Mouse (Mus musculus): ENCODE results near the gene Olfr1370. TPM values are rescaled to one million over a fixed set of nuclear protein-coding genes. Genes with fewer than 3 reads are reported as not detected.

Olfr1370 gene
- total and polyA plus RNA-seq, 2 experiments, result not detected

DNA sequence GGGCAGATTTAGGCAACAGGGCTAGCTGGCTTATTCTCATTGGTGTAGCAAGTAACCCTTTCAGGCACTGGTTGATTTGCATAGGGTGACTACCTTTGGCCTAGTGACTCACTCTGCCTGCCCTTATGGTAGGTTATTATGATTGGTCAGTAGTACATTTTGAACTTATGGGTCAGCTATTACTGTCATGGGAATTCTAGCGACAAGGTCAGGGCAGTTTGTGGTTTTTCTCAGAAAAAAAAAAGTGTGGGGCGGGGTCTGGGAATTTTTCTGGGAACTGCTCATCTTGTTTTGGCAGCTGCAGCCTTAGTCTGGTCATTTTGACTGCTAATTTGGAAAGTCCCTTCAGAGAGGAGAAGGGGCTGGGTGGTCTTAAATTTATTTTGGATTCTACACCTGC, 8.7 kb downstream of the Olfr1370 start:
- no peak overlapping the region for H3K27ac ChIP-seq (replicated peaks; ENCODE audit: insufficient read depth, low read depth, low read length)
- H3K9ac ChIP-seq (ENCODE audit: low read depth, low read length), result no peak overlapping the region
- DNase-seq (ENCODE audit: extremely low read depth, low read depth, low spot score), result no peak
- H3K27me3 ChIP-seq (ENCODE audit: control insufficient read depth, insufficient read depth, low read length), result no peaks in the 10 kb centered on the region; the same call in 1 of the 2 replicates
- H3K4me1 ChIP-seq (ENCODE audit: control insufficient read depth, insufficient read depth, low read length), result no peaks in the 10 kb centered on the region
- TF ChIP-seq CTCF (IDR thresholded peaks at IDR 0.05; ENCODE audit: low read depth, low read length) (no peak), POLR2A (IDR thresholded peaks at IDR 0.05; ENCODE audit: extremely low read depth, insufficient read depth, low read length) (no peak)
- WGBS, result 80% methylated on average over 2 of the region's 2 CpGs
- H3K36me3 ChIP-seq (ENCODE audit: control insufficient read depth, insufficient read depth, low read length), result no peaks in the 10 kb centered on the region
- H3K4me3 ChIP-seq (ENCODE audit: insufficient read depth, low read depth, low read length), result no peak overlapping the region
- H3K79me2 ChIP-seq (ENCODE audit: control insufficient read depth, insufficient read depth, low read length), result no peaks in the 10 kb centered on the region

DNA sequence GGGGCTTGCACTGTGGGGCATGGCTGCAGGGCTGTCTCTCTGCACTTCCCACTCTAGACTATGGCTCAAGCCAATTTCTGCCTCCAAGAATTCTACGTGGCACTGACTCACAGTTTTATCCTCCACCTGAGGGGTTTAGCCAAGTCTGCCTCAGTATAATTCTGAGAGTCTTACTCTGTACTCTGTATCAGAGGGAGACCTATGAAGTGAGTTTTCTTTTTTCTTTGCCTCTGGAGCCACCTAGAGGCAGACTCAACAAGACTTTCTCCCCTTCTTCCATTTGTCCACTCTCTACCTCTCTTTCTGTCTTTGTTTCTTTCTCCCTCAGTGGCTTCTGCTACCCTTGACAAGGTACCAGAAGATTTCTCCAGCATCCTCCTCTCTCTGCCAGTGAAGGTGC, 24.6 kb downstream of the Olfr1370 start:
- 54% methylated on average over 1 of the region's 1 CpGs for WGBS
- TF ChIP-seq POLR2A (IDR thresholded peaks at IDR 0.05; ENCODE audit: extremely low read depth, insufficient read depth, low read length) (no peak), CTCF (IDR thresholded peaks at IDR 0.05; ENCODE audit: low read depth, low read length) (0 out of 2 replicates have a peak, but pooled peaks have one; percentile 7)

DNA sequence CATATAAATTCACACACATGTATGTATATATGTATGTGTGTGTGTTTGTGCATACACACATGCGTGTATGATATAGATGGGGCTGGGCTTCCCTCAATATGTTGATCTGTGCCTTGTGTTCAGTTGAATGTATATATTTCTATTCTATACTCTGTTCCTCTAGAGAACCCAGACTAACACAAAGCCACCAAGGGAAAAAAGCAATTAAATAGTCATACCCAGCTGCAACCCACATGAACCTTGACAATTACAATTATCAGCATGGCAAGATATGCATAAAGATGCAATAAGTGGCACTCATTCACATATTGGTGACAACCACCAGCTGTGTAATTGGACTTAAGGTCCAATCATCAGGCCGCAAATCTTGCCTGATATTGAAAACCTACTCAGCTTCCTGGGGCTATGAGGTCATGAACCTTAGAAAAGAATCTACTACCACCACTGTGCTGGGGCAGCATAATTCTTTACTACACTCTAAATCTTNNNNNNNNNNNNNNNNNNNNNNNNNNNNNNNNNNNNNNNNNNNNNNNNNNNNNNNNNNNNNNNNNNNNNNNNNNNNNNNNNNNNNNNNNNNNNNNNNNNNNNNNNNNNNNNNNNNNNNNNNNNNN, 34.1 kb downstream of the Olfr1370 start:
- no peak for DNase-seq (ENCODE audit: extremely low read depth, low read depth, low spot score)

More for the DNA sequence above, 24.6 kb downstream of the Olfr1370 start:
- no peak overlapping the region for H3K9ac ChIP-seq (ENCODE audit: low read depth, low read length)
- no peak overlapping the region for H3K4me3 ChIP-seq (ENCODE audit: insufficient read depth, low read depth, low read length)
- H3K4me1 ChIP-seq (ENCODE audit: control insufficient read depth, insufficient read depth, low read length), result no peaks in the 10 kb centered on the region
- H3K79me2 ChIP-seq (ENCODE audit: control insufficient read depth, insufficient read depth, low read length), result no peaks in the 10 kb centered on the region
- peak; percentile 2 for DNase-seq (ENCODE audit: extremely low read depth, low read depth, low spot score)
- H3K27me3 ChIP-seq (ENCODE audit: control insufficient read depth, insufficient read depth, low read length), result no peaks in the 10 kb centered on the region; the same call in 1 of the 2 replicates
- no peak overlapping the region for H3K27ac ChIP-seq (replicated peaks; ENCODE audit: insufficient read depth, low read depth, low read length)
- no peaks in the 10 kb centered on the region for H3K36me3 ChIP-seq (ENCODE audit: control insufficient read depth, insufficient read depth, low read length)

DNA sequence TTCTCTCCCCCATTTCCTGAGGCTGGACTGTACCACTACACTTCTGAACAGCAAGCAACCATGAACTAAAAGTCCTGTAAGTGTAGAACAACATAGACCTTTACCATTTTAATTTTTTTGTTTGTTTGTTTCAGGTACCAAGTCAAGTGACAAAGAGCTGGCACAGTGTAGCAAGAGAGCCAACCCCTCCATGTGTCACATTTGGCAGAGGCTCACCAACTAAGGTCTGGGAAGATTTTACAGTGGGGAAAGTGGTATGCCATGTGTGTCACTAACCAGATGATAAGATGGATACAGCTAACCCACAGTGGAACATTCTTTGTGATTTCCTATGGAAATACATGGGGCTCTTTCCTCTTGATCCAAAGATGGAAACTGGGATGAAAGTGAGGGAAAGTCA, 38.8 kb downstream of the Olfr1370 start:
- no peak for TF ChIP-seq POLR2A (IDR thresholded peaks at IDR 0.05; ENCODE audit: extremely low read depth, insufficient read depth, low read length)
- no peak for TF ChIP-seq CTCF (IDR thresholded peaks at IDR 0.05; ENCODE audit: low read depth, low read length)
- Histone ChIP-seq H3K79me2 (ENCODE audit: control insufficient read depth, insufficient read depth, low read length) (no peaks in the 10 kb centered on the region), H3K9ac (ENCODE audit: low read depth, low read length) (no peak overlapping the region), H3K36me3 (ENCODE audit: control insufficient read depth, insufficient read depth, low read length) (no peaks in the 10 kb centered on the region), H3K27ac (replicated peaks; ENCODE audit: insufficient read depth, low read depth, low read length) (no peak overlapping the region), H3K4me3 (ENCODE audit: insufficient read depth, low read depth, low read length) (no peak overlapping the region), H3K27me3 (ENCODE audit: control insufficient read depth, insufficient read depth, low read length) (no peaks in the 10 kb centered on the region), H3K4me1 (ENCODE audit: control insufficient read depth, insufficient read depth, low read length) (no peaks in the 10 kb centered on the region)
- no peak for DNase-seq (ENCODE audit: extremely low read depth, low read depth, low spot score)

More for the DNA sequence above, 34.1 kb downstream of the Olfr1370 start:
- Histone ChIP-seq H3K27me3 (ENCODE audit: control insufficient read depth, insufficient read depth, low read length) (no peaks in the 10 kb centered on the region), H3K36me3 (ENCODE audit: control insufficient read depth, insufficient read depth, low read length) (no peaks in the 10 kb centered on the region), H3K79me2 (ENCODE audit: control insufficient read depth, insufficient read depth, low read length) (no peaks in the 10 kb centered on the region), H3K4me1 (ENCODE audit: control insufficient read depth, insufficient read depth, low read length) (no peaks in the 10 kb centered on the region), H3K9ac (ENCODE audit: low read depth, low read length) (no peak overlapping the region), H3K4me3 (ENCODE audit: insufficient read depth, low read depth, low read length) (no peak overlapping the region), H3K27ac (replicated peaks; ENCODE audit: insufficient read depth, low read depth, low read length) (no peak overlapping the region)
- TF ChIP-seq POLR2A (IDR thresholded peaks at IDR 0.05; ENCODE audit: extremely low read depth, insufficient read depth, low read length) (no peak), CTCF (IDR thresholded peaks at IDR 0.05; ENCODE audit: low read depth, low read length) (no peak)
- 92% methylated on average over 2 of the region's 2 CpGs for WGBS

DNA sequence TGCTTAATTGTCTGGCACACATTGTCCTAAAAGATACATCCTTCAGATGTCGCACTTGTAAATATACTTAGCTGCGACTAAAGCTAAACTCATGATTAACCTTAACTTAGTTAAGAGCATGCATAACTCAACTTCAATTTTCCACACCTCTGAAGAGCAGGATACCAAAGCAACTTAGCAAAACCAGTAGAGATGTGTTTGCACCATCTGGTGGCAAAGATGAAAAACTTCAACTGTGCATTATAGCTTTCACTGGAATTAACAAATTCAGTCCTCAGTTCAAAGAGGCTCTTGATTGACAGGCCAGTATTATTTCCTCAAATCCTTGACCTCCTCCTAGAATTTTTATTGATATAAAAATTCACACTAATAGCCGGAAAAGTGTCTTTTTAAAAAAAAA, 39.7 kb downstream of the Olfr1370 start:
- Histone ChIP-seq H3K4me3 (ENCODE audit: insufficient read depth, low read depth, low read length) (no peak overlapping the region), H3K79me2 (ENCODE audit: control insufficient read depth, insufficient read depth, low read length) (no peaks in the 10 kb centered on the region), H3K27me3 (ENCODE audit: control insufficient read depth, insufficient read depth, low read length) (no peaks in the 10 kb centered on the region), H3K4me1 (ENCODE audit: control insufficient read depth, insufficient read depth, low read length) (no peaks in the 10 kb centered on the region), H3K27ac (replicated peaks; ENCODE audit: insufficient read depth, low read depth, low read length) (no peak overlapping the region), H3K9ac (ENCODE audit: low read depth, low read length) (no peak overlapping the region), H3K36me3 (ENCODE audit: control insufficient read depth, insufficient read depth, low read length) (no peaks in the 10 kb centered on the region)
- TF ChIP-seq POLR2A (IDR thresholded peaks at IDR 0.05; ENCODE audit: extremely low read depth, insufficient read depth, low read length), result no peak
- TF ChIP-seq CTCF (IDR thresholded peaks at IDR 0.05; ENCODE audit: low read depth, low read length), result peak; percentile 27; the same call in 1 of the 2 replicates
- 68% methylated on average over 3 of the region's 3 CpGs for WGBS
- DNase-seq (ENCODE audit: extremely low read depth, low read depth, low spot score), result peak; percentile 24

DNA sequence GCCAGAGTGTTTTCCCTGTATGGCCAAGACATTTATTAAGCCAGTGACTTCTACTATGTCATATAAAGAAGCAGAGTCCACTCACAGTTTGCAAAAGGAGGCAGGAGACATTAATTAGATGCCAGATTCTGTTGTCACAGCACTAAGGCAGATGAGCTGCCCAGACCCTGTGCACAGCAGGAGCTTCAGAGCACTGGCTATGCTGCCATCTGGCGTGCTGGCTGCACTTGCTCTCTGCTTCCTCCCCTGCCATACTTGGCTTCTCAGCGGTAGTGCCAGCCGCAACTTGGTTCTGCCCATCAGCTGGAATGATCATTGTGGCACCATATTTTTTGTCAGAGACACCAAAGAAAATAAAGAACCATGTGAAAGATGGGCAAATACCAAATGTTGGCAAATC, 41.6 kb downstream of the Olfr1370 start:
- H3K79me2 ChIP-seq (ENCODE audit: control insufficient read depth, insufficient read depth, low read length), result no peaks in the 10 kb centered on the region
- H3K36me3 ChIP-seq (ENCODE audit: control insufficient read depth, insufficient read depth, low read length), result no peaks in the 10 kb centered on the region
- no peaks in the 10 kb centered on the region for H3K4me1 ChIP-seq (ENCODE audit: control insufficient read depth, insufficient read depth, low read length)
- H3K4me3 ChIP-seq (ENCODE audit: insufficient read depth, low read depth, low read length), result no peak overlapping the region
- H3K27me3 ChIP-seq (ENCODE audit: control insufficient read depth, insufficient read depth, low read length), result no peaks in the 10 kb centered on the region
- H3K27ac ChIP-seq (replicated peaks; ENCODE audit: insufficient read depth, low read depth, low read length), result no peak overlapping the region
- 73% methylated on average over 3 of the region's 3 CpGs for WGBS
- peak; percentile 41; the same call in 1 of the 2 replicates for TF ChIP-seq CTCF (IDR thresholded peaks at IDR 0.05; ENCODE audit: low read depth, low read length)
- TF ChIP-seq POLR2A (IDR thresholded peaks at IDR 0.05; ENCODE audit: extremely low read depth, insufficient read depth, low read length), result no peak
- H3K9ac ChIP-seq (ENCODE audit: low read depth, low read length), result no peak overlapping the region
- no peak for DNase-seq (ENCODE audit: extremely low read depth, low read depth, low spot score)

Measured in liver, adult 2 months (tissue).